Mouse (Mus musculus): Measurements from ENCODE around the gene Atl1.

- TF ChIP-seq POLR2A (IDR thresholded peaks at IDR 0.05; ENCODE audit: borderline replicate concordance, extremely low read depth, low read depth, low read length) (no peak), CTCF (IDR thresholded peaks at IDR 0.05; ENCODE audit: insufficient read depth, low read length) (no peak)
Measured at GRCm38 (mm10) chr12:69947502-69947901, 55.1 kb downstream of the Atl1 start.

All from lung, adult 2 months (tissue).